Mouse (Mus musculus) MEL (cell line): ENCODE results near the gene Eri2. TPM values are rescaled to one million over a fixed set of nuclear protein-coding genes. Genes with fewer than 3 reads are reported as not detected.

ENCODE experiments used
- DNase-seq: peaks from one replicate; pipeline ENCODE4 v3.0.0; 2011; ENCODE audit warnings: low read depth, low spot score
- H3K27ac ChIP-seq: 2 replicates; pipeline ENCODE4 v1.5.1; 2012; ENCODE audit warnings: low read depth, mild to moderate bottlenecking, control low read depth, low read length, moderate library complexity; ENCODE audit not compliant: control insufficient read depth
- H3K27me3 ChIP-seq, 2 experiments: fragments of 150-350 bp in 1 of 2; sonication (generic) in 1 of 2; 2 replicates each; pipeline ENCODE4 v1.6.1; 2012; ENCODE audit warnings: low read length in 2 of 2, mild to moderate bottlenecking in 2 of 2, improper control_type of control experiment in 1 of 2, moderate library complexity in 1 of 2; ENCODE audit not compliant: insufficient read depth in 2 of 2, control insufficient read depth in 1 of 2
- H3K36me3 ChIP-seq, 2 experiments: 2 replicates each; pipeline ENCODE4 v1.6.1; 2012 to 2014; ENCODE audit warnings: low read length in 2 of 2, improper control_type of control experiment in 1 of 2, inconsistent platforms in 1 of 2, mild to moderate bottlenecking in 1 of 2; ENCODE audit not compliant: insufficient read depth in 2 of 2, control insufficient read depth in 1 of 2
- H3K4me1 ChIP-seq, 2 experiments: fragments of 150-350 bp in 1 of 2; sonication (generic) in 1 of 2; 2 replicates each; pipeline ENCODE4 v1.6.1; 2012; ENCODE audit warnings: low read length in 2 of 2, improper control_type of control experiment in 1 of 2, mild to moderate bottlenecking in 1 of 2; ENCODE audit not compliant: insufficient read depth in 2 of 2, control insufficient read depth in 1 of 2
- H3K4me3 ChIP-seq, 2 experiments: fragments of 150-350 bp in 1 of 2; sonication (generic) in 1 of 2; 2 replicates each; pipeline ENCODE4 v1.5.1; 2012; ENCODE audit warnings: low read depth in 2 of 2, low read length in 2 of 2, mild to moderate bottlenecking in 2 of 2, moderate library complexity in 2 of 2, control low read depth in 1 of 2, improper control_type of control experiment in 1 of 2; ENCODE audit not compliant: control insufficient read depth in 1 of 2, insufficient read depth in 1 of 2
- H3K79me2 ChIP-seq: 2 replicates; pipeline ENCODE4 v1.6.1; 2012; ENCODE audit warnings: mild to moderate bottlenecking, low read length, moderate library complexity; ENCODE audit not compliant: control insufficient read depth, poor library complexity, insufficient read depth
- H3K9ac ChIP-seq: 2 replicates; pipeline ENCODE4 v1.6.1; 2012; ENCODE audit warnings: low read depth, mild to moderate bottlenecking, control low read depth, low read length, moderate library complexity; ENCODE audit not compliant: control insufficient read depth, poor library complexity, severe bottlenecking
- H3K9me3 ChIP-seq: fragments of 150-350 bp; sonication (generic); replicated peaks from 2 replicates; pipeline ENCODE4 v1.6.1; 2012; ENCODE audit warnings: mild to moderate bottlenecking, low read length, improper control_type of control experiment, moderate library complexity; ENCODE audit not compliant: insufficient read depth
- BHLHE40 ChIP-seq: IDR thresholded peaks from 2 replicates; pipeline ENCODE4 v1.6.1; 2012; ENCODE audit warnings: low read depth, mild to moderate bottlenecking, inconsistent platforms, low read length, improper control_type of control experiment, borderline replicate concordance
- CTCF ChIP-seq, 3 experiments: IDR thresholded peaks in 2 of 3; conservative IDR thresholded peaks in 1 of 3; 2 replicates each; pipeline ENCODE4 v1.5.1; 2011 to 2012; ENCODE audit warnings: low read length in 3 of 3, low read depth in 2 of 3, mild to moderate bottlenecking in 2 of 3, improper control_type of control experiment in 1 of 3, inconsistent platforms in 1 of 3, mixed read lengths in 1 of 3, moderate library complexity in 1 of 3; ENCODE audit not compliant: control insufficient read depth in 1 of 3, insufficient read depth in 1 of 3, poor library complexity in 1 of 3, severe bottlenecking in 1 of 3
- E2F4 ChIP-seq: IDR thresholded peaks from 2 replicates; pipeline ENCODE4 v1.6.1; 2011; ENCODE audit warnings: low read depth, low read length, improper control_type of control experiment, borderline replicate concordance
- EP300 ChIP-seq, 2 experiments: IDR thresholded peaks; 2 replicates each; pipeline ENCODE4 v1.6.1; 2011; ENCODE audit warnings: improper control_type of control experiment in 2 of 2, low read length in 2 of 2, low read depth in 1 of 2, mild to moderate bottlenecking in 1 of 2
- ETS1 ChIP-seq: IDR thresholded peaks from 2 replicates; pipeline ENCODE4 v1.6.1; 2012; ENCODE audit warnings: low read depth, mild to moderate bottlenecking, inconsistent platforms, low read length, improper control_type of control experiment, moderate library complexity
- GATA1 ChIP-seq: IDR thresholded peaks from 2 replicates; pipeline ENCODE4 v1.6.1; 2011; ENCODE audit warnings: low read depth, low read length, improper control_type of control experiment
- HCFC1 ChIP-seq: IDR thresholded peaks from 2 replicates; pipeline ENCODE4 v1.6.1; 2012; ENCODE audit warnings: low read depth, mild to moderate bottlenecking, inconsistent platforms, low read length, improper control_type of control experiment, moderate library complexity
- JUND ChIP-seq: IDR thresholded peaks from 2 replicates; pipeline ENCODE4 v1.6.1; 2011; ENCODE audit warnings: low read depth, mild to moderate bottlenecking, improper control_type of control experiment, low read length
- KAT2A ChIP-seq: conservative IDR thresholded peaks from 2 replicates; pipeline ENCODE4 v1.6.1; 2012; ENCODE audit warnings: low read depth, low read length, improper control_type of control experiment, inconsistent platforms
- MAX ChIP-seq: IDR thresholded peaks from 2 replicates; pipeline ENCODE4 v1.6.1; 2011; ENCODE audit warnings: low read length, improper control_type of control experiment
- MAZ ChIP-seq: IDR thresholded peaks from 2 replicates; pipeline ENCODE4 v1.6.1; 2012; ENCODE audit warnings: low read depth, mild to moderate bottlenecking, inconsistent platforms, low read length, improper control_type of control experiment
- MEF2A ChIP-seq: IDR thresholded peaks from 2 replicates; pipeline ENCODE4 v1.6.1; 2014; ENCODE audit warnings: low read depth, mild to moderate bottlenecking, inconsistent platforms, low read length, improper control_type of control experiment; ENCODE audit not compliant: poor library complexity, insufficient replicate concordance, severe bottlenecking; ENCODE audit errors: extremely low read depth
- MXI1 ChIP-seq: IDR thresholded peaks from 2 replicates; pipeline ENCODE4 v1.6.1; 2011; ENCODE audit warnings: mild to moderate bottlenecking, low read depth, low read length, improper control_type of control experiment
- MYB ChIP-seq: IDR thresholded peaks from 2 replicates; pipeline ENCODE4 v1.6.1; 2011; ENCODE audit warnings: mild to moderate bottlenecking, low read depth, low read length, improper control_type of control experiment
- MYC ChIP-seq: IDR thresholded peaks from 2 replicates; pipeline ENCODE4 v1.6.1; 2011; ENCODE audit warnings: low read depth, mild to moderate bottlenecking, low read length, improper control_type of control experiment, moderate library complexity
- NELFE ChIP-seq: IDR thresholded peaks from 2 replicates; pipeline ENCODE4 v1.6.1; 2011; ENCODE audit warnings: low read depth, low read length, improper control_type of control experiment
- POLR2AphosphoS2 ChIP-seq: IDR thresholded peaks from 2 replicates; pipeline ENCODE4 v1.6.1; 2011; ENCODE audit warnings: low read length, improper control_type of control experiment
- POLR2AphosphoS5 ChIP-seq: IDR thresholded peaks from 2 replicates; pipeline ENCODE4 v1.6.1; 2012; ENCODE audit warnings: low read depth, borderline replicate concordance, mild to moderate bottlenecking, inconsistent platforms, low read length, moderate library complexity, mixed read lengths
- RAD21 ChIP-seq: IDR thresholded peaks from 2 replicates; pipeline ENCODE4 v1.6.1; 2011; ENCODE audit warnings: mild to moderate bottlenecking, low read depth, low read length, improper control_type of control experiment
- RCOR1 ChIP-seq: IDR thresholded peaks from 2 replicates; pipeline ENCODE4 v1.6.1; 2012; ENCODE audit warnings: low read depth, mild to moderate bottlenecking, inconsistent platforms, low read length, improper control_type of control experiment
- SIN3A ChIP-seq: IDR thresholded peaks from 2 replicates; pipeline ENCODE4 v1.6.1; 2012; ENCODE audit warnings: low read length, improper control_type of control experiment, inconsistent platforms
- SMC3 ChIP-seq: IDR thresholded peaks from 2 replicates; pipeline ENCODE4 v1.6.1; 2011; ENCODE audit warnings: low read depth, low read length, improper control_type of control experiment
- UBTF ChIP-seq: IDR thresholded peaks from 2 replicates; pipeline ENCODE4 v1.6.1; 2012; ENCODE audit warnings: low read depth, mild to moderate bottlenecking, inconsistent platforms, low read length, improper control_type of control experiment, moderate library complexity, borderline replicate concordance; ENCODE audit not compliant: insufficient read depth
- ZC3H11A ChIP-seq: IDR thresholded peaks from 2 replicates; pipeline ENCODE4 v1.6.1; 2012; ENCODE audit warnings: low read depth, mild to moderate bottlenecking, inconsistent platforms, low read length, improper control_type of control experiment
- ZKSCAN1 ChIP-seq: IDR thresholded peaks from 2 replicates; pipeline ENCODE4 v1.6.1; 2012; ENCODE audit warnings: low read depth, mild to moderate bottlenecking, inconsistent platforms, low read length, improper control_type of control experiment, moderate library complexity
- polyA plus RNA-seq, 2 experiments: library from polyadenylated mRNA; stranded (reverse) in 1 of 2; unstranded in 1 of 2; fragments of >175 nt in 1 of 2; fragments of >200 nt in 1 of 2; gene quantifications; 2 replicates each; pipeline versions ENCODE4 v1.2.1 to v1.2.4; 2012; ENCODE audit warnings: low replicate concordance in 2 of 2, low read depth in 1 of 2; ENCODE audit not compliant: insufficient read length in 2 of 2, insufficient read depth in 1 of 2, missing spikeins in 1 of 2
- total RNA-seq: library from RNA; depleted of rRNA; stranded (reverse); fragments of 300-350 nt; gene quantifications from 2 replicates; pipeline ENCODE4 v1.2.3, GENCODE M21; 2012

Eri2 gene
- total and polyA plus RNA-seq, 3 experiments: 9.4 to 11.0 TPM; not detected in 1

DNA sequence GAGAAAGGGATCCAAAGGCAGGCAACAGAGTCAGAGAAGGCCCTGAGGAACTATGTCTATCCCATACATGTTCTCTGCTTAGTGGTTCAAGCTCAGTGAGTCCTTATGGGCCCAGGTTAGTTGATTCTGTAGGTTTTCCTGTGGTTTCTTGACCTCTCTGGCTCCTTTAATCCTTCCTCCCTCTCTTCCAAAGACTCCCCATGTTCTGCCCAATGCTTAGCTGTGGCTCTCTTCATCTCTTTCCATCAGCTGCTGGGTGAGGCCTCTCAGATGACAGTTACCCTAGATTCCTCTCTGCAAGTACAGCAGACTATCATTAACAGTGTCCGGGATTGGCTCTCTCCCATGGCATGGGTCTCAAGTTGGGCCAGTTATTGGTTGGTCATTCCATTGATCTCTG is 41.5 kb upstream of the Eri2 start:
- TF ChIP-seq MAX (no peak), ETS1 (no peak), KAT2A (no peak), E2F4 (no peak), BHLHE40 (no peak), HCFC1 (no peak), UBTF (no peak), SIN3A (no peak), SMC3 (no peak), NELFE (no peak), MEF2A (no peak), RCOR1 (no peak), POLR2AphosphoS2 (no peak), RAD21 (no peak)
- peaks cover 0 to 2% of the 10 kb centered on the region in 2 experiments; a peak in 1 of 4 replicates for H3K4me1 ChIP-seq
- peaks cover 0 to 2% of the 10 kb centered on the region in 2 experiments; a peak in 2 of 4 replicates for H3K36me3 ChIP-seq
- no peak overlapping the region for H3K27ac ChIP-seq
- no peak overlapping the region for H3K9ac ChIP-seq
- DNase-seq: no peak
- H3K4me3 ChIP-seq: no peak overlapping the region
- H3K27me3 ChIP-seq: no peaks in the 10 kb centered on the region
- H3K79me2 ChIP-seq: no peaks in the 10 kb centered on the region
- no peaks in the 10 kb centered on the region for H3K9me3 ChIP-seq

DNA sequence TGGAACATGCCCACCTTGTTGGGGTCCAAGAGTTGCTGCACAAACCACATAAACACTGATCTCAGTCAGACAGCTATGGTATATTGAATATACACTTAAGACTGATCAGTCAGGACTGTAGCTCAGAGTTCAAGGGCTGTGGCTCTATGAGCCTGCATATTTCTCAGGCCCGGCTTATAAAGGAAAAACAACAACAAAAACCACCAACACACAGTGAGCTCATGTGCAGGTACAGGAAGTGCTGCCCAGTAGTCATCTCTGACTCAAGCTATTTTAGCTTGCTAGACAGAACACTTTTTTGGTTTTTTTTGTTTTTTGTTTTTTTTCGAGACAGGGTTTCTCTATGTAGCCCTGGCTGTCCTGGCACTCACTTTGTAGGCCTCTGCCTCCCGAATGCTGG is 14.9 kb upstream of the Eri2 start:
- no peaks in the 10 kb centered on the region for H3K79me2 ChIP-seq
- H3K9ac ChIP-seq: no peak overlapping the region
- no peak overlapping the region for H3K27ac ChIP-seq
- H3K36me3 ChIP-seq: peaks cover 0 to 23% of the 10 kb centered on the region in 2 experiments; a peak in 2 of 4 replicates
- H3K4me1 ChIP-seq: no peaks in the 10 kb centered on the region
- H3K4me3 ChIP-seq: no peak overlapping the region
- no peaks in the 10 kb centered on the region for H3K27me3 ChIP-seq
- H3K9me3 ChIP-seq: no peaks in the 10 kb centered on the region
- TF ChIP-seq MEF2A: no peak
- no peak for TF ChIP-seq MAZ
- no peak for TF ChIP-seq POLR2AphosphoS2
- no peak for DNase-seq

DNA sequence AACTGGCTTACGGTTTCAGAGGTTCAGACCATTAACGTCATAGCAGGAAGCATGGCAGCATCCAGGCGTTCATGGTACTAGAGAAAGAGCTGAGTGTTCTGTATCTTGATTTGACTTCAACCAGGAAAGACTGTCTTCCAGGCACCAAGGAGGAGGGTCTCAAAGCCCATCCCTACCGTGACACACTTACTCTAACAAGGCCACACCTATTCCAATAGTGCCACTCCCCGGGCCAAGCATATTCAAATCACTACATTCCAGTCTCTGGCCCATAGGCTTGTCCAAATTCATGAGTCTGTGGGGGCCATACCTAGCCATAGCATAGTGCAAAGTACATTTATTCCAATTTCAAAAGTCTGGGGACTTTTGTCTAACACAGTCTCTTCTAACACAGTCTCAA is 13.5 kb upstream of the Eri2 start:
- Histone ChIP-seq H3K36me3 (peaks cover 0 to 21% of the 10 kb centered on the region in 2 experiments; a peak in 2 of 4 replicates), H3K9me3 (no peaks in the 10 kb centered on the region), H3K4me3 (no peak overlapping the region), H3K27me3 (no peaks in the 10 kb centered on the region), H3K27ac (no peak overlapping the region), H3K4me1 (no peaks in the 10 kb centered on the region), H3K79me2 (no peaks in the 10 kb centered on the region), H3K9ac (no peak overlapping the region)
- TF ChIP-seq MXI1 (no peak), MYB (no peak), GATA1 (no peak), SMC3 (no peak), POLR2AphosphoS5 (no peak), HCFC1 (no peak), SIN3A (no peak), JUND (no peak), MYC (no peak), CTCF (IDR thresholded peaks at IDR 0.05 in 2 of 3, conservative IDR thresholded peaks at IDR 0.05 in 1 of 3; ENCODE audit: control insufficient read depth in 1 of 3, insufficient read depth in 1 of 3, low read depth in 2 of 3, low read length in 3 of 3, poor library complexity in 1 of 3, severe bottlenecking in 1 of 3) (no peak), E2F4 (no peak), ZC3H11A (no peak), MEF2A (no peak), EP300 (IDR thresholded peaks at IDR 0.05; ENCODE audit: low read depth in 1 of 2, low read length in 2 of 2) (no peak), KAT2A (no peak), ZKSCAN1 (no peak), MAX (no peak)
- no peak for DNase-seq
